Mouse (Mus musculus) heart, adult 2 months (tissue): Measurements from ENCODE around the gene Ier2. TPM values are rescaled to one million over a fixed set of nuclear protein-coding genes. Genes with fewer than 3 reads are reported as not detected.
A peak's percentile ranks its signal among the peaks of the same experiment; 100 is the strongest.

ENCODE experiments used
- DNase-seq, 2 experiments: peaks; one replicate each; pipeline ENCODE4 v3.0.0; 2021
- H3K27ac ChIP-seq: fragments of 200-600 bp; 2 replicates; pipeline ENCODE4 v1.8.1; 2022
- H3K27me3 ChIP-seq: fragments of 200-500 bp; 2 replicates; pipeline ENCODE4 v1.6.1; 2012; ENCODE audit warnings: mild to moderate bottlenecking, low read length, inconsistent platforms, mixed read lengths; ENCODE audit not compliant: control insufficient read depth, insufficient read depth
- H3K36me3 ChIP-seq: fragments of 200-500 bp; 2 replicates; pipeline ENCODE4 v1.6.1; 2012; ENCODE audit warnings: low read length, inconsistent platforms; ENCODE audit not compliant: control insufficient read depth, insufficient read depth
- H3K4me1 ChIP-seq: fragments of 200-500 bp; 2 replicates; pipeline ENCODE4 v1.6.1; 2011; ENCODE audit warnings: low read length; ENCODE audit not compliant: control insufficient read depth, insufficient read depth
- H3K4me3 ChIP-seq: fragments of 200-600 bp; 2 replicates; pipeline ENCODE4 v1.8.1; 2022
- H3K79me2 ChIP-seq: fragments of 200-500 bp; replicated peaks from 2 replicates; pipeline ENCODE4 v1.6.1; 2012; ENCODE audit warnings: mild to moderate bottlenecking, inconsistent platforms, low read length, moderate library complexity, mixed read lengths; ENCODE audit not compliant: control insufficient read depth, insufficient read depth
- H3K9ac ChIP-seq: fragments of 200-500 bp; 2 replicates; pipeline ENCODE4 v1.6.1; 2012; ENCODE audit warnings: low read depth, mild to moderate bottlenecking, control low read depth, inconsistent platforms, low read length, mixed read lengths
- CTCF ChIP-seq: fragments of 200-600 bp; IDR thresholded peaks from 2 replicates; pipeline ENCODE4 v1.8.1; 2022; ENCODE audit warnings: antibody characterized with exemption, mild to moderate bottlenecking, moderate library complexity
- EP300 ChIP-seq: fragments of 200-500 bp; IDR thresholded peaks from 2 replicates; pipeline ENCODE4 v1.6.1; 2011; ENCODE audit warnings: low read depth, low read length, control low read depth; ENCODE audit not compliant: insufficient read depth
- POLR2A ChIP-seq: fragments of 200-500 bp; IDR thresholded peaks from 2 replicates; pipeline ENCODE4 v1.6.1; 2011; ENCODE audit warnings: mild to moderate bottlenecking, low read depth, low read length, control low read depth; ENCODE audit not compliant: insufficient read depth
- WGBS: fragments of 180-500 bp; shearing (Covaris S2); methylation state at CpG from one replicate; pipeline ENCODE4 v1.1.7; 2018; 5-methylcytosine and 5-hydroxymethylcytosine counted together
- intact Hi-C: fragments of 180-260 bp; cut with DNase I; formaldehyde crosslinking; loops from one replicate; pipeline ENCODE4 v1.15.1; 2025
- polyA plus RNA-seq: library from polyadenylated mRNA; depleted of rRNA; stranded (reverse); fragments of >200 nt; gene quantifications from 2 replicates; pipeline ENCODE4 v1.2.3, GENCODE M21; 2012
- total RNA-seq, 2 experiments: library from RNA; stranded (reverse); gene quantifications; 2 replicates each; pipeline ENCODE4 v1.2.3; 2021

Gene Ier2
- total and polyA plus RNA-seq, 3 experiments = 8.1 to 13.0 (median 11.8) TPM

- no peak overlapping the region for H3K4me3 ChIP-seq
- peaks cover 2% of the 10 kb centered on the region for H3K4me1 ChIP-seq
- no peak for DNase-seq
- intact Hi-C loops = no loop called here
- 59% methylated on average over 9 of the region's 9 CpGs for whole genome bisulfite sequencing
- H3K9ac ChIP-seq = no peak overlapping the region
- no peaks in the 10 kb centered on the region for H3K36me3 ChIP-seq
- H3K27ac ChIP-seq = no peak overlapping the region
- no peaks in the 10 kb centered on the region for H3K79me2 ChIP-seq
- no peaks in the 10 kb centered on the region for H3K27me3 ChIP-seq
- TF ChIP-seq CTCF (no peak), EP300 (no peak), POLR2A (no peak)
Observed at GRCm38 (mm10) chr8:84653092-84653631, 9.5 kb downstream of the Ier2 start.

- no peaks in the 10 kb centered on the region for H3K36me3 ChIP-seq
- 67% methylated on average over 3 of the region's 3 CpGs for WGBS
- TF ChIP-seq POLR2A = no peak
- TF ChIP-seq EP300 = no peak
- TF ChIP-seq CTCF = no peak
- no peaks in the 10 kb centered on the region for H3K27me3 ChIP-seq
- no peaks in the 10 kb centered on the region for H3K79me2 ChIP-seq
- no peak overlapping the region for H3K4me3 ChIP-seq
- intact Hi-C loops = no loop called here
- DNase-seq = no peak
- H3K27ac ChIP-seq = no peak overlapping the region
- H3K9ac ChIP-seq = no peak overlapping the region
- peaks cover 4% of the 10 kb centered on the region; the same call in 1 of the 2 replicates for H3K4me1 ChIP-seq
Observed at GRCm38 (mm10) chr8:84650213-84650612, 12.4 kb downstream of the Ier2 start.

- no peaks in the 10 kb centered on the region for H3K36me3 ChIP-seq
- no peak overlapping the region for H3K27ac ChIP-seq
- TF ChIP-seq POLR2A (no peak), EP300 (no peak), CTCF (no peak)
- peaks cover 3% of the 10 kb centered on the region; the same call in 1 of the 2 replicates for H3K4me1 ChIP-seq
- peak in 1 of 2 experiments; percentile 20 for DNase-seq
- WGBS = 4% methylated on average over 14 of the region's 14 CpGs
- H3K4me3 ChIP-seq = no peak overlapping the region
- H3K79me2 ChIP-seq = no peaks in the 10 kb centered on the region
- no peak overlapping the region; the same call in 1 of the 2 replicates for H3K9ac ChIP-seq
- intact Hi-C loops = no loop called here
- no peaks in the 10 kb centered on the region for H3K27me3 ChIP-seq
Observed at GRCm38 (mm10) chr8:84647461-84647901, 15.2 kb downstream of the Ier2 start.

- no peaks in the 10 kb centered on the region for H3K79me2 ChIP-seq
- peaks cover 3% of the 10 kb centered on the region; the same call in 1 of the 2 replicates for H3K4me1 ChIP-seq
- no peak for TF ChIP-seq POLR2A
- peak; percentile 24 for TF ChIP-seq CTCF
- DNase-seq = no peak
- H3K36me3 ChIP-seq = no peaks in the 10 kb centered on the region
- no peaks in the 10 kb centered on the region for H3K27me3 ChIP-seq
- intact Hi-C loops = no loop called here
- H3K9ac ChIP-seq = no peak overlapping the region
- no peak overlapping the region for H3K4me3 ChIP-seq
- 61% methylated on average over 6 of the region's 6 CpGs for WGBS
- no peak overlapping the region for H3K27ac ChIP-seq
Observed at GRCm38 (mm10) chr8:84646800-84647199, 15.9 kb downstream of the Ier2 start.

- intact Hi-C loops = no loop called here
- no peak for TF ChIP-seq EP300
- no peak for TF ChIP-seq POLR2A
- TF ChIP-seq CTCF = no peak
- Histone ChIP-seq H3K9ac (no peak overlapping the region), H3K27me3 (no peaks in the 10 kb centered on the region), H3K4me3 (no peak overlapping the region), H3K79me2 (no peaks in the 10 kb centered on the region), H3K27ac (no peak overlapping the region), H3K36me3 (no peaks in the 10 kb centered on the region), H3K4me1 (peaks cover 5% of the 10 kb centered on the region)
- 71% methylated on average over 5 of the region's 5 CpGs for WGBS
- no peak for DNase-seq
Observed at GRCm38 (mm10) chr8:84643019-84643418, 19.6 kb downstream of the Ier2 start.

- no peaks in the 10 kb centered on the region for H3K27me3 ChIP-seq
- H3K4me1 ChIP-seq = peaks cover 2% of the 10 kb centered on the region; the same call in 1 of the 2 replicates
- TF ChIP-seq POLR2A (no peak), EP300 (no peak), CTCF (no peak)
- no peak for DNase-seq
- WGBS = 70% methylated on average over 1 of the region's 1 CpGs
- no peak overlapping the region for H3K27ac ChIP-seq
- no peak overlapping the region for H3K4me3 ChIP-seq
- intact Hi-C loops = loop anchor here (2.0 kb wide), 1 partner anchor 169 kb away; no protein-coding TSS in a partner anchor
- no peak overlapping the region for H3K9ac ChIP-seq
- no peaks in the 10 kb centered on the region for H3K79me2 ChIP-seq
- no peaks in the 10 kb centered on the region for H3K36me3 ChIP-seq
Observed at GRCm38 (mm10) chr8:84641578-84642361, 20.9 kb downstream of the Ier2 start.
